Mouse (Mus musculus) MEL (cell line): ENCODE data around the gene Adgre1. TPM values are rescaled to one million over a fixed set of nuclear protein-coding genes. Genes with fewer than 3 reads are reported as not detected.

Source experiments
- DNase-seq: peaks from one replicate; pipeline ENCODE4 v3.0.0; 2011; ENCODE audit warnings: low read depth, low spot score
- H3K27ac ChIP-seq: 2 replicates; pipeline ENCODE4 v1.5.1; 2012; ENCODE audit warnings: low read depth, mild to moderate bottlenecking, control low read depth, low read length, moderate library complexity; ENCODE audit not compliant: control insufficient read depth
- H3K27me3 ChIP-seq, 2 experiments: fragments of 150-350 bp in 1 of 2; sonication (generic) in 1 of 2; 2 replicates each; pipeline ENCODE4 v1.6.1; 2012; ENCODE audit warnings: low read length in 2 of 2, mild to moderate bottlenecking in 2 of 2, improper control_type of control experiment in 1 of 2, moderate library complexity in 1 of 2; ENCODE audit not compliant: insufficient read depth in 2 of 2, control insufficient read depth in 1 of 2
- H3K36me3 ChIP-seq, 2 experiments: 2 replicates each; pipeline ENCODE4 v1.6.1; 2012 to 2014; ENCODE audit warnings: low read length in 2 of 2, improper control_type of control experiment in 1 of 2, inconsistent platforms in 1 of 2, mild to moderate bottlenecking in 1 of 2; ENCODE audit not compliant: insufficient read depth in 2 of 2, control insufficient read depth in 1 of 2
- H3K4me1 ChIP-seq, 2 experiments: fragments of 150-350 bp in 1 of 2; sonication (generic) in 1 of 2; 2 replicates each; pipeline ENCODE4 v1.6.1; 2012; ENCODE audit warnings: low read length in 2 of 2, improper control_type of control experiment in 1 of 2, mild to moderate bottlenecking in 1 of 2; ENCODE audit not compliant: insufficient read depth in 2 of 2, control insufficient read depth in 1 of 2
- H3K4me3 ChIP-seq, 2 experiments: fragments of 150-350 bp in 1 of 2; sonication (generic) in 1 of 2; 2 replicates each; pipeline ENCODE4 v1.5.1; 2012; ENCODE audit warnings: low read depth in 2 of 2, low read length in 2 of 2, mild to moderate bottlenecking in 2 of 2, moderate library complexity in 2 of 2, control low read depth in 1 of 2, improper control_type of control experiment in 1 of 2; ENCODE audit not compliant: control insufficient read depth in 1 of 2, insufficient read depth in 1 of 2
- H3K79me2 ChIP-seq: 2 replicates; pipeline ENCODE4 v1.6.1; 2012; ENCODE audit warnings: mild to moderate bottlenecking, low read length, moderate library complexity; ENCODE audit not compliant: control insufficient read depth, poor library complexity, insufficient read depth
- H3K9ac ChIP-seq: 2 replicates; pipeline ENCODE4 v1.6.1; 2012; ENCODE audit warnings: low read depth, mild to moderate bottlenecking, control low read depth, low read length, moderate library complexity; ENCODE audit not compliant: control insufficient read depth, poor library complexity, severe bottlenecking
- H3K9me3 ChIP-seq: fragments of 150-350 bp; sonication (generic); replicated peaks from 2 replicates; pipeline ENCODE4 v1.6.1; 2012; ENCODE audit warnings: mild to moderate bottlenecking, low read length, improper control_type of control experiment, moderate library complexity; ENCODE audit not compliant: insufficient read depth
- BHLHE40 ChIP-seq: IDR thresholded peaks from 2 replicates; pipeline ENCODE4 v1.6.1; 2012; ENCODE audit warnings: low read depth, mild to moderate bottlenecking, inconsistent platforms, low read length, improper control_type of control experiment, borderline replicate concordance
- CHD1 ChIP-seq: IDR thresholded peaks from 2 replicates; pipeline ENCODE4 v1.6.1; 2012; ENCODE audit warnings: low read depth, mild to moderate bottlenecking, inconsistent platforms, low read length, improper control_type of control experiment
- CHD2 ChIP-seq: IDR thresholded peaks from 2 replicates; pipeline ENCODE4 v1.6.1; 2011; ENCODE audit warnings: low read length, improper control_type of control experiment
- CTCF ChIP-seq, 3 experiments: IDR thresholded peaks in 2 of 3; conservative IDR thresholded peaks in 1 of 3; 2 replicates each; pipeline ENCODE4 v1.5.1; 2011 to 2012; ENCODE audit warnings: low read length in 3 of 3, low read depth in 2 of 3, mild to moderate bottlenecking in 2 of 3, improper control_type of control experiment in 1 of 3, inconsistent platforms in 1 of 3, mixed read lengths in 1 of 3, moderate library complexity in 1 of 3; ENCODE audit not compliant: control insufficient read depth in 1 of 3, insufficient read depth in 1 of 3, poor library complexity in 1 of 3, severe bottlenecking in 1 of 3
- E2F4 ChIP-seq: IDR thresholded peaks from 2 replicates; pipeline ENCODE4 v1.6.1; 2011; ENCODE audit warnings: low read depth, low read length, improper control_type of control experiment, borderline replicate concordance
- ELF1 ChIP-seq: IDR thresholded peaks from 2 replicates; pipeline ENCODE4 v1.6.1; 2014; ENCODE audit warnings: low read depth, mild to moderate bottlenecking, inconsistent platforms, low read length, improper control_type of control experiment, moderate library complexity
- EP300 ChIP-seq, 2 experiments: IDR thresholded peaks; 2 replicates each; pipeline ENCODE4 v1.6.1; 2011; ENCODE audit warnings: improper control_type of control experiment in 2 of 2, low read length in 2 of 2, low read depth in 1 of 2, mild to moderate bottlenecking in 1 of 2
- ETS1 ChIP-seq: IDR thresholded peaks from 2 replicates; pipeline ENCODE4 v1.6.1; 2012; ENCODE audit warnings: low read depth, mild to moderate bottlenecking, inconsistent platforms, low read length, improper control_type of control experiment, moderate library complexity
- GATA1 ChIP-seq: IDR thresholded peaks from 2 replicates; pipeline ENCODE4 v1.6.1; 2011; ENCODE audit warnings: low read depth, low read length, improper control_type of control experiment
- HCFC1 ChIP-seq: IDR thresholded peaks from 2 replicates; pipeline ENCODE4 v1.6.1; 2012; ENCODE audit warnings: low read depth, mild to moderate bottlenecking, inconsistent platforms, low read length, improper control_type of control experiment, moderate library complexity
- JUND ChIP-seq: IDR thresholded peaks from 2 replicates; pipeline ENCODE4 v1.6.1; 2011; ENCODE audit warnings: low read depth, mild to moderate bottlenecking, improper control_type of control experiment, low read length
- KAT2A ChIP-seq: conservative IDR thresholded peaks from 2 replicates; pipeline ENCODE4 v1.6.1; 2012; ENCODE audit warnings: low read depth, low read length, improper control_type of control experiment, inconsistent platforms
- MAFK ChIP-seq: IDR thresholded peaks from 2 replicates; pipeline ENCODE4 v1.6.1; 2011; ENCODE audit warnings: low read depth, mild to moderate bottlenecking, low read length, improper control_type of control experiment, borderline replicate concordance
- MAX ChIP-seq: IDR thresholded peaks from 2 replicates; pipeline ENCODE4 v1.6.1; 2011; ENCODE audit warnings: low read length, improper control_type of control experiment
- MAZ ChIP-seq: IDR thresholded peaks from 2 replicates; pipeline ENCODE4 v1.6.1; 2012; ENCODE audit warnings: low read depth, mild to moderate bottlenecking, inconsistent platforms, low read length, improper control_type of control experiment
- MEF2A ChIP-seq: IDR thresholded peaks from 2 replicates; pipeline ENCODE4 v1.6.1; 2014; ENCODE audit warnings: low read depth, mild to moderate bottlenecking, inconsistent platforms, low read length, improper control_type of control experiment; ENCODE audit not compliant: poor library complexity, insufficient replicate concordance, severe bottlenecking; ENCODE audit errors: extremely low read depth
- MXI1 ChIP-seq: IDR thresholded peaks from 2 replicates; pipeline ENCODE4 v1.6.1; 2011; ENCODE audit warnings: mild to moderate bottlenecking, low read depth, low read length, improper control_type of control experiment
- MYC ChIP-seq: IDR thresholded peaks from 2 replicates; pipeline ENCODE4 v1.6.1; 2011; ENCODE audit warnings: low read depth, mild to moderate bottlenecking, low read length, improper control_type of control experiment, moderate library complexity
- NELFE ChIP-seq: IDR thresholded peaks from 2 replicates; pipeline ENCODE4 v1.6.1; 2011; ENCODE audit warnings: low read depth, low read length, improper control_type of control experiment
- NRF1 ChIP-seq: IDR thresholded peaks from 2 replicates; pipeline ENCODE4 v1.6.1; 2014; ENCODE audit warnings: low read depth, mild to moderate bottlenecking, inconsistent platforms, low read length, improper control_type of control experiment, moderate library complexity; ENCODE audit not compliant: poor library complexity, insufficient read depth, severe bottlenecking
- POLR2A ChIP-seq, 2 experiments: IDR thresholded peaks; 2 replicates each; pipeline ENCODE4 v1.6.1; 2011 to 2012; ENCODE audit warnings: low read length in 2 of 2, mild to moderate bottlenecking in 2 of 2, control low read depth in 1 of 2, improper control_type of control experiment in 1 of 2, low read depth in 1 of 2, moderate library complexity in 1 of 2; ENCODE audit not compliant: control insufficient read depth in 1 of 2, insufficient read depth in 1 of 2, poor library complexity in 1 of 2
- POLR2AphosphoS2 ChIP-seq: IDR thresholded peaks from 2 replicates; pipeline ENCODE4 v1.6.1; 2011; ENCODE audit warnings: low read length, improper control_type of control experiment
- POLR2AphosphoS5 ChIP-seq: IDR thresholded peaks from 2 replicates; pipeline ENCODE4 v1.6.1; 2012; ENCODE audit warnings: low read depth, borderline replicate concordance, mild to moderate bottlenecking, inconsistent platforms, low read length, moderate library complexity, mixed read lengths
- RAD21 ChIP-seq: IDR thresholded peaks from 2 replicates; pipeline ENCODE4 v1.6.1; 2011; ENCODE audit warnings: mild to moderate bottlenecking, low read depth, low read length, improper control_type of control experiment
- RCOR1 ChIP-seq: IDR thresholded peaks from 2 replicates; pipeline ENCODE4 v1.6.1; 2012; ENCODE audit warnings: low read depth, mild to moderate bottlenecking, inconsistent platforms, low read length, improper control_type of control experiment
- SIN3A ChIP-seq: IDR thresholded peaks from 2 replicates; pipeline ENCODE4 v1.6.1; 2012; ENCODE audit warnings: low read length, improper control_type of control experiment, inconsistent platforms
- SMC3 ChIP-seq: IDR thresholded peaks from 2 replicates; pipeline ENCODE4 v1.6.1; 2011; ENCODE audit warnings: low read depth, low read length, improper control_type of control experiment
- TAL1 ChIP-seq: IDR thresholded peaks from 2 replicates; pipeline ENCODE4 v1.6.1; 2012; ENCODE audit warnings: mild to moderate bottlenecking, inconsistent platforms, low read length, moderate library complexity, mixed read lengths
- TBP ChIP-seq: IDR thresholded peaks from 2 replicates; pipeline ENCODE4 v1.8.0; 2011; ENCODE audit warnings: low read depth, low read length, improper control_type of control experiment
- TCF12 ChIP-seq: IDR thresholded peaks from 2 replicates; pipeline ENCODE4 v1.6.1; 2014; ENCODE audit warnings: low read depth, mild to moderate bottlenecking, inconsistent platforms, low read length, improper control_type of control experiment, moderate library complexity
- UBTF ChIP-seq: IDR thresholded peaks from 2 replicates; pipeline ENCODE4 v1.6.1; 2012; ENCODE audit warnings: low read depth, mild to moderate bottlenecking, inconsistent platforms, low read length, improper control_type of control experiment, moderate library complexity, borderline replicate concordance; ENCODE audit not compliant: insufficient read depth
- USF1 ChIP-seq: IDR thresholded peaks from 2 replicates; pipeline ENCODE4 v1.6.1; 2014; ENCODE audit warnings: low read depth, mild to moderate bottlenecking, inconsistent platforms, low read length, improper control_type of control experiment, moderate library complexity
- USF2 ChIP-seq, 2 experiments: IDR thresholded peaks; 2 replicates each; pipeline ENCODE4 v1.6.1; 2011 to 2012; ENCODE audit warnings: improper control_type of control experiment in 2 of 2, low read length in 2 of 2, borderline replicate concordance in 1 of 2, inconsistent platforms in 1 of 2, low read depth in 1 of 2, mild to moderate bottlenecking in 1 of 2; ENCODE audit not compliant: insufficient read depth in 1 of 2
- ZC3H11A ChIP-seq: IDR thresholded peaks from 2 replicates; pipeline ENCODE4 v1.6.1; 2012; ENCODE audit warnings: low read depth, mild to moderate bottlenecking, inconsistent platforms, low read length, improper control_type of control experiment
- ZKSCAN1 ChIP-seq: IDR thresholded peaks from 2 replicates; pipeline ENCODE4 v1.6.1; 2012; ENCODE audit warnings: low read depth, mild to moderate bottlenecking, inconsistent platforms, low read length, improper control_type of control experiment, moderate library complexity
- ZMIZ1 ChIP-seq: IDR thresholded peaks from 2 replicates; pipeline ENCODE4 v1.6.1; 2012; ENCODE audit warnings: low read depth, mild to moderate bottlenecking, inconsistent platforms, low read length, improper control_type of control experiment, moderate library complexity
- ZNF384 ChIP-seq: IDR thresholded peaks from 2 replicates; pipeline ENCODE4 v1.6.1; 2012; ENCODE audit warnings: low read depth, mild to moderate bottlenecking, inconsistent platforms, low read length, improper control_type of control experiment
- polyA plus RNA-seq, 2 experiments: library from polyadenylated mRNA; stranded (reverse) in 1 of 2; unstranded in 1 of 2; fragments of >175 nt in 1 of 2; fragments of >200 nt in 1 of 2; gene quantifications; 2 replicates each; pipeline versions ENCODE4 v1.2.1 to v1.2.4; 2012; ENCODE audit warnings: low replicate concordance in 2 of 2, low read depth in 1 of 2; ENCODE audit not compliant: insufficient read length in 2 of 2, insufficient read depth in 1 of 2, missing spikeins in 1 of 2
- total RNA-seq: library from RNA; depleted of rRNA; stranded (reverse); fragments of 300-350 nt; gene quantifications from 2 replicates; pipeline ENCODE4 v1.2.3, GENCODE M21; 2012

The Adgre1 gene
- total and polyA plus RNA-seq, 3 experiments: not detected

DNA sequence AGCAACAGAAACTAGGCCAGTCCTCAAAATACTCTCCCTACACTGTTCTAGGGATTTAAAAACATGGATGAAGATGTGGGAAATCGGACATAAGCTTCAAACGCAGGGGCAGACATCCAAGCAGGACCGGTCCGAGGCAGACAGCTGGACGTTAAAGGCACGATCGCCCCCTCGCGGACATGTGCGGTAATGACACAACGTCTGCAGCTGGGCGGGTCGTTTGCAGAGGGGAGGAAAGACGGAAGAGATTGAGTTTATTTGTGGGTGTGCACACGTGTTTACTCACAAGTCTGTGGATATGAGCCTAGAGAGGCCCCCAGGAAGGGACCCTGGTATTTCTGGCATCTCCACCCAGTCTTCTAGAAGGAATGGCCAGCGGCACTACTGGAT lies 23.7 kb upstream of the Adgre1 start:
- peak; percentile 90 for DNase-seq
- peaks cover 0 to 21% of the 10 kb centered on the region in 2 experiments; a peak in 3 of 4 replicates for H3K4me1 ChIP-seq
- peak overlapping the region; percentile 16; the same call in 1 of the 2 replicates for H3K9ac ChIP-seq
- H3K9me3 ChIP-seq: no peaks in the 10 kb centered on the region
- peak overlapping the region; percentile 23; the same call in 1 of the 2 replicates for H3K27ac ChIP-seq
- peak overlapping the region; percentile 30 to 49 for H3K4me3 ChIP-seq
- no peaks in the 10 kb centered on the region; the same call in 1 of the 2 replicates for H3K79me2 ChIP-seq
- H3K27me3 ChIP-seq: no peaks in the 10 kb centered on the region
- H3K36me3 ChIP-seq: peaks cover 0 to 3% of the 10 kb centered on the region in 2 experiments; a peak in 2 of 4 replicates
- TF ChIP-seq GATA1: no peak
- TF ChIP-seq BHLHE40: no peak
- no peak for TF ChIP-seq ZKSCAN1
- no peak for TF ChIP-seq E2F4
- TF ChIP-seq MYC: peak; percentile 51
- peak; percentile 95 for TF ChIP-seq SMC3
- peak; percentile 36; the same call in 1 of the 2 replicates for TF ChIP-seq ELF1
- 0 out of 2 replicates have a peak, but pooled peaks have one; percentile 4 for TF ChIP-seq USF1
- peak; percentile 57; the same call in 1 of the 2 replicates for TF ChIP-seq HCFC1
- TF ChIP-seq MXI1: peak; percentile 89
- TF ChIP-seq KAT2A: no peak
- no peak for TF ChIP-seq CHD2
- TF ChIP-seq JUND: no peak
- TF ChIP-seq ZMIZ1: no peak
- TF ChIP-seq NRF1: no peak
- no peak for TF ChIP-seq POLR2A (IDR thresholded peaks at IDR 0.05; ENCODE audit: control insufficient read depth in 1 of 2, insufficient read depth in 1 of 2, low read depth in 1 of 2, low read length in 2 of 2, poor library complexity in 1 of 2)
- TF ChIP-seq MEF2A: no peak
- TF ChIP-seq TBP: no peak; the same call in 1 of the 2 replicates
- TF ChIP-seq MAX: peak; percentile 84
- TF ChIP-seq NELFE: 0 out of 2 replicates have a peak, but pooled peaks have one; percentile 12
- TF ChIP-seq POLR2AphosphoS2: no peak
- no peak for TF ChIP-seq MAFK
- no peak for TF ChIP-seq RCOR1
- no peak for TF ChIP-seq POLR2AphosphoS5
- 0 out of 2 replicates have a peak, but pooled peaks have one; percentile 9 for TF ChIP-seq ETS1
- no peak for TF ChIP-seq UBTF
- TF ChIP-seq ZNF384: peak; percentile 65; the same call in 1 of the 2 replicates
- 0 out of 2 replicates have a peak, but pooled peaks have one; percentile 33 for TF ChIP-seq TCF12
- TF ChIP-seq TAL1: no peak
- TF ChIP-seq CTCF (IDR thresholded peaks at IDR 0.05 in 2 of 3, conservative IDR thresholded peaks at IDR 0.05 in 1 of 3; ENCODE audit: control insufficient read depth in 1 of 3, insufficient read depth in 1 of 3, low read depth in 2 of 3, low read length in 3 of 3, poor library complexity in 1 of 3, severe bottlenecking in 1 of 3): peak; percentile 84 to 97 (median 95)
- TF ChIP-seq SIN3A: peak; percentile 81; the same call in 1 of the 2 replicates
- TF ChIP-seq RAD21: peak; percentile 92
- TF ChIP-seq CHD1: no peak
- peak; percentile 92 for TF ChIP-seq ZC3H11A
- no peak; a peak in 1 of 4 replicates for TF ChIP-seq EP300 (IDR thresholded peaks at IDR 0.05; ENCODE audit: low read depth in 1 of 2, low read length in 2 of 2)
- no peak for TF ChIP-seq USF2 (IDR thresholded peaks at IDR 0.05; ENCODE audit: borderline replicate concordance in 1 of 2, insufficient read depth in 1 of 2, low read depth in 1 of 2, low read length in 2 of 2)
- TF ChIP-seq MAZ: no peak; the same call in 1 of the 2 replicates
